Mouse (Mus musculus) midbrain, embryonic 10.5 days (tissue): ENCODE measurements around the gene Mast2. TPM values are rescaled to one million over a fixed set of nuclear protein-coding genes. Genes with fewer than 3 reads are reported as not detected.
A peak's percentile ranks its signal among the peaks of the same experiment; 100 is the strongest.

Experiments used
- DNase-seq: peaks from one replicate; pipeline ENCODE4 v3.0.0-alpha.2; 2017; ENCODE audit warnings: low spot score
- H3K27ac ChIP-seq: fragments of 300-500 bp; sonication (generic); replicated peaks from 2 replicates; pipeline ENCODE4 v1.5.1; 2016; ENCODE audit warnings: mild to moderate bottlenecking
- H3K27me3 ChIP-seq: fragments of 300-500 bp; sonication (generic); 2 replicates; pipeline ENCODE4 v1.6.1; 2016; ENCODE audit warnings: low read depth, mild to moderate bottlenecking; ENCODE audit not compliant: poor library complexity, severe bottlenecking
- H3K36me3 ChIP-seq: fragments of 300-500 bp; sonication (generic); 2 replicates; pipeline ENCODE4 v1.6.1; 2016; ENCODE audit warnings: mild to moderate bottlenecking, moderate library complexity
- H3K4me1 ChIP-seq: fragments of 300-500 bp; sonication (generic); 2 replicates; pipeline ENCODE4 v1.6.1; 2016
- H3K4me3 ChIP-seq: fragments of 300-500 bp; sonication (generic); 2 replicates; pipeline ENCODE4 v1.5.1; 2016; ENCODE audit warnings: mild to moderate bottlenecking, moderate library complexity
- H3K9me3 ChIP-seq: fragments of 300-500 bp; sonication (generic); replicated peaks from 2 replicates; pipeline ENCODE4 v1.6.1; 2016; ENCODE audit warnings: mild to moderate bottlenecking
- WGBS: fragments of 180-500 bp; shearing (Covaris S2); methylation state at CpG from one replicate; pipeline ENCODE4 v1.1.7; 2016; 5-methylcytosine and 5-hydroxymethylcytosine counted together
- polyA plus RNA-seq: library from polyadenylated mRNA; unstranded; fragments of >200 nt; fragmentation: Nextera tagmentation; extraction: Ambion mirVana; gene quantifications from 2 replicates; pipeline ENCODE4 v1.2.1, GENCODE M21; 2016

Gene Mast2
- polyA plus RNA-seq: 13.6 and 16.6 TPM in 2 replicates

DNA sequence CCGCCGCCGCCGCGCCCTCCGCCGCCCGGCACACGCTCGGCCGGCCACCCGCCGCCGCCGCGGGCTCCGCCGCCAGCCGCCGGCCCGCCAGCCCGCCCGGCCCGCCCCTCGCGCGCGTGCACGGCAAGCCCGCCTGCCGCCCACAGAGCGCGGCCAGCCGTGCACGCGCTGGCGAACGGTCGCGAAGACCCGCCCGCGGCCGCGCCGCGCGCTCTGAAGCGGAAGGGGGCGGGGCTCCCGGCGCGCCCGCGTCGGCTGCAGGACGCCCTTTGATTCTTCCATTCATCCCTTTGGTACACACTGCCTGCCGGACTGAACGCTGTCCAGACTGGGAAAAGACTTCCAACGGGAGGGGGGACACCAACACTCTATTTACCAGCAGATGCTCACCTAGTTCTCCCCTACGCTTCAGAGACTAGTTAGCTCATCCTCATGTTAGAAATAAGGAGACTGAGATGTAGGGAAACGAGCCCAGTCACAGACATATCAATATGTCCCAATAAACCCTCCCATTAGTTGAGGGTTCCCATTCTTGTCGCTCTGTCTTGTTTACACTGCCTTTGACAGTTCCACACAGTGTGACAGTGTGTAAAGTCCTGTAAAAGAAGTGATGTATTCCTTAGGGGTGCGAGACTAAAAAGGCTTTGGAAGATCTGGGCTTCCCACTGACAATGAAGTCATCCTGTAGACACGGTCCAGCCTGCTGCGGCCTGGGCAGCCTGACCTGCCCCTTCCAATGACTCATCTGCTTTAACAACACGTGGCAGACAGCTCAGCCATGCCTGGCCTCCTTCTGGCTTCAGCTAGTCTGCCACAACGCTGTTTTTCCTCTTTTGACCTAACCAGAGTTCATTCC, at the start of gene Mast2:
Gene Mast2 (minus strand): TSS at position 58 of the 856 bp plus-strand sequence.
- 11% methylated on average over 58 of the region's 68 CpGs for WGBS
- peak; percentile 79 for DNase-seq

GRCm38 (mm10) chr4:116507425-116508218, 43.6 kb upstream of the Mast2 start, which contains the start of gene Ipp:
Gene Ipp, plus strand, starts transcription at chr4:116507549.
- peak within 1 kb of the TSS; percentile 69 for H3K4me3 ChIP-seq
- WGBS: under 1% methylated on average over 54 of the region's 55 CpGs
- H3K4me1 ChIP-seq: peaks cover 20% of the 10 kb centered on the region
- peak; percentile 95 for DNase-seq
- peak within 1 kb of the TSS; percentile 93 for H3K27ac ChIP-seq
- peaks cover 21% of the 10 kb centered on the region for H3K36me3 ChIP-seq
- no peaks in the 10 kb centered on the region for H3K27me3 ChIP-seq
- no peaks in the 10 kb centered on the region for H3K9me3 ChIP-seq

More for the DNA sequence above, at the start of gene Mast2:
- no peaks in the 10 kb centered on the region for H3K27me3 ChIP-seq
- peak within 1 kb of the TSS; percentile 96 for H3K27ac ChIP-seq
- peaks cover 27% of the 10 kb centered on the region for H3K4me1 ChIP-seq
- peaks cover 7% of the 10 kb centered on the region; the same call in 1 of the 2 replicates for H3K9me3 ChIP-seq
- no peaks in the 10 kb centered on the region for H3K36me3 ChIP-seq
- peak within 1 kb of the TSS; percentile 99 for H3K4me3 ChIP-seq

- H3K27ac ChIP-seq: peak overlapping the region; percentile 93
- H3K36me3 ChIP-seq: peaks cover 15% of the 10 kb centered on the region
- no peaks in the 10 kb centered on the region for H3K9me3 ChIP-seq
- H3K4me3 ChIP-seq: peak overlapping the region; percentile 69
- peaks cover 20% of the 10 kb centered on the region for H3K4me1 ChIP-seq
- 27% methylated on average over 11 of the region's 11 CpGs for WGBS
- H3K27me3 ChIP-seq: no peaks in the 10 kb centered on the region
- no peak for DNase-seq
Observed at GRCm38 (mm10) chr4:116506886-116507424, 43.0 kb upstream of the Mast2 start.

- WGBS: 83% methylated on average over 3 of the region's 3 CpGs
- Histone ChIP-seq H3K9me3 (no peaks in the 10 kb centered on the region), H3K36me3 (no peaks in the 10 kb centered on the region)
Observed at GRCm38 (mm10) chr4:116499978-116500377, 36.0 kb upstream of the Mast2 start.

GRCm38 (mm10) chr4:116493646-116494045, 29.7 kb upstream of the Mast2 start:
- H3K4me1 ChIP-seq: no peaks in the 10 kb centered on the region
- 88% methylated on average over 5 of the region's 5 CpGs for WGBS
- H3K36me3 ChIP-seq: no peaks in the 10 kb centered on the region
- H3K9me3 ChIP-seq: no peaks in the 10 kb centered on the region
- no peak overlapping the region for H3K4me3 ChIP-seq
- DNase-seq: no peak
- no peak overlapping the region for H3K27ac ChIP-seq
- no peaks in the 10 kb centered on the region for H3K27me3 ChIP-seq

More at GRCm38 (mm10) chr4:116499978-116500377, 36.0 kb upstream of the Mast2 start:
- no peaks in the 10 kb centered on the region for H3K27me3 ChIP-seq
- H3K4me3 ChIP-seq: no peak overlapping the region
- H3K4me1 ChIP-seq: no peaks in the 10 kb centered on the region
- no peak overlapping the region for H3K27ac ChIP-seq
- DNase-seq: no peak

GRCm38 (mm10) chr4:116492460-116492859, 28.5 kb upstream of the Mast2 start:
- Histone ChIP-seq H3K36me3 (no peaks in the 10 kb centered on the region), H3K4me1 (no peaks in the 10 kb centered on the region), H3K4me3 (no peak overlapping the region), H3K27ac (no peak overlapping the region), H3K27me3 (no peaks in the 10 kb centered on the region), H3K9me3 (no peaks in the 10 kb centered on the region)
- 87% methylated on average over 4 of the region's 4 CpGs for WGBS
- no peak for DNase-seq

DNA sequence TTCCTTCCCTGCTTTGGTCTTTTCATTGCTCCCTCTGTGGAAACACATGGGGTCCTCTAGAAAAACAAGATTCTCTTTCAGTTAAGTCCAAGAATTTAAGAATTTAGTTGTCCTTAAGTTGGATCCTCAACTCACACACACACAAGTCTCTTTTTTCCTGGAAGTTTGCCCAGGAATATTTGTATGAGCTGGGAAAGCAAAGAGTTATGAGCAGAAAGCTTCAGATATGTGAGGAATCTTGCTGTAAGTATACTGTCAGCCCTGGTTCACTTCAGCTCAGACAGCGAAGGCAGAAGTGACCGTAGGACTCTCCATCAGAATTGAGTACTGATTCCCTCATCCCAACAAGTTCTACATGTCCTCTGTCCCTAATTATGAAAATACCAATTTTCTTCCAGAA, 27.9 kb upstream of the Mast2 start:
- no peaks in the 10 kb centered on the region for H3K36me3 ChIP-seq
- no peak overlapping the region for H3K4me3 ChIP-seq
- DNase-seq: no peak
- no peak overlapping the region for H3K27ac ChIP-seq
- H3K4me1 ChIP-seq: no peaks in the 10 kb centered on the region
- H3K27me3 ChIP-seq: no peaks in the 10 kb centered on the region
- WGBS: 94% methylated on average over 2 of the region's 2 CpGs
- no peaks in the 10 kb centered on the region for H3K9me3 ChIP-seq

GRCm38 (mm10) chr4:116491119-116491536, 27.1 kb upstream of the Mast2 start:
- H3K27me3 ChIP-seq: no peaks in the 10 kb centered on the region
- WGBS: 91% methylated on average over 2 of the region's 2 CpGs
- no peaks in the 10 kb centered on the region for H3K9me3 ChIP-seq
- H3K36me3 ChIP-seq: no peaks in the 10 kb centered on the region
- H3K4me1 ChIP-seq: no peaks in the 10 kb centered on the region
- DNase-seq: no peak
- no peak overlapping the region for H3K4me3 ChIP-seq
- no peak overlapping the region for H3K27ac ChIP-seq

DNA sequence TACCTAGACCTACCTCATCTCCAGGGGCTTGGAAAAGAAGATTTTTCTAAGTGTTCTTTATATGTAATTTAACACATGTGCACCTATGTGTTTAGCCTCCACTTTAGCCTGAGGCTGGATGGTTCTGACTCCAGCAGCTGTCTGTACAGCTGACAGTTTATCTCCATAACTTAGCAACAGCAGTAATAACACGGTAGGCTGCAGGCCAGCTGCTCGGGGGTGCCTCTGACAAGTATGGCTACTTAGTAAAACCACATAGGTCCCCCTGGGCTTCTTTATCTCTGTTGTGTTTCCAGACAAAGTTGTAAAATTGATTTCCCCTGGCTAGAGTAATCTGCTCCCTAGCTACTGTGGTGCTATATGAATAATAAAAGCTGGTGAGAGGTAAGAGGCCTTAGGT, 19.5 kb upstream of the Mast2 start:
- no peaks in the 10 kb centered on the region for H3K9me3 ChIP-seq
- no peaks in the 10 kb centered on the region for H3K27me3 ChIP-seq
- no peak overlapping the region for H3K27ac ChIP-seq
- no peak overlapping the region for H3K4me3 ChIP-seq
- H3K36me3 ChIP-seq: no peaks in the 10 kb centered on the region
- peak; percentile 13 for DNase-seq
- no peaks in the 10 kb centered on the region for H3K4me1 ChIP-seq
- 72% methylated on average over 2 of the region's 2 CpGs for WGBS

- Histone ChIP-seq H3K4me1 (no peaks in the 10 kb centered on the region), H3K9me3 (no peaks in the 10 kb centered on the region), H3K27ac (no peak overlapping the region), H3K36me3 (no peaks in the 10 kb centered on the region), H3K27me3 (no peaks in the 10 kb centered on the region), H3K4me3 (no peak overlapping the region)
- DNase-seq: no peak
- WGBS: 83% methylated on average over 2 of the region's 2 CpGs
Observed at GRCm38 (mm10) chr4:116481322-116481721, 17.3 kb upstream of the Mast2 start.

- WGBS: 1% methylated on average over 73 of the region's 74 CpGs
- Histone ChIP-seq H3K27me3 (no peaks in the 10 kb centered on the region), H3K27ac (peak overlapping the region; percentile 96), H3K4me1 (peaks cover 27% of the 10 kb centered on the region), H3K4me3 (peak overlapping the region; percentile 99), H3K9me3 (peaks cover 7% of the 10 kb centered on the region; the same call in 1 of the 2 replicates), H3K36me3 (no peaks in the 10 kb centered on the region)
- DNase-seq: peak; percentile 73
Observed at GRCm38 (mm10) chr4:116463231-116464125, 505 bp downstream of the Mast2 start.

DNA sequence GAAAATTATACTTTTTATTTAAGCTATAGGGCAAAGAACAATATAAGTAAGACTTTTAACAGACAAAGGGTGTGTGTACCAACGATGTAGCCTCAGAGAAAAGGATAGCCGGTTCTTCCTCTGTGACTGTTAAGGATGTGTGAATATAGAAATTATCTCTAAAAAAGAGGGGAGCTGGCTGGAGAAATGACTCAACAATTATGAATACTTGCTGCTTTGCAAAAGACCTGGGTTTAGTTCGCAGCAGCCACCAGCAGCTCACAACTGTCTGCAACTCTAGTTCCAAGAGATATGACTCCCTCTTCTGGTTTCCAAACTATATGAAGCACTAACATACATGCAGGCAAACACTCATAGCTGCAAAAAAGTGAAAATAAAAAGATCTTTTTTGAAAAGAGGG, 2.0 kb downstream of the Mast2 start:
- peak overlapping the region; percentile 99; the same call in 1 of the 2 replicates for H3K4me3 ChIP-seq
- H3K9me3 ChIP-seq: no peaks in the 10 kb centered on the region
- DNase-seq: no peak
- no peaks in the 10 kb centered on the region for H3K27me3 ChIP-seq
- whole genome bisulfite sequencing: 93% methylated on average over 3 of the region's 3 CpGs
- peaks cover 27% of the 10 kb centered on the region for H3K4me1 ChIP-seq
- H3K27ac ChIP-seq: no peak overlapping the region
- H3K36me3 ChIP-seq: no peaks in the 10 kb centered on the region
